Mouse (Mus musculus) stomach, postnatal 0 days (tissue): ENCODE data around the gene Maff.

Experiments
- CTCF ChIP-seq: IDR thresholded peaks from 2 replicates; pipeline ENCODE4 v1.5.1; 2016; ENCODE audit warnings: antibody characterized with exemption, low read depth, mild to moderate bottlenecking, moderate library complexity
- EP300 ChIP-seq: optimal IDR thresholded peaks from 2 replicates; pipeline ENCODE3; 2016; ENCODE audit warnings: antibody characterized with exemption

DNA sequence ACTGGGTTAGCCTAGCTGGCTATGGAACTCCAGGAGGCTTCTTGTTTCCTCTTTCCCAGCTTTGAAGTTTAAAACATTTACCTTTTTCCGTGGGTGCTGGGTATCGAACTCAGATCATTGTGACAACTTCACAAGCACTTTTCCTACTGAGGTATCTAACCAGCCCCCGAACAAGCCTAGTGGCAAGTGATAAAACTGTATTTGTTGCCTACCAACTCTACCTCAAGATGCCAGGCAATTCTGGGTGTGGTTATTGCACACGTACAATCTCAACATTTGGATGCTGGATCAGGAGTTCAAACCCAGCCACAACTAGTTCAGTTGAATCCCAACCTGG lies 17.5 kb upstream of the Maff start:
- TF ChIP-seq EP300 (no peak), CTCF (no peak)
